Mouse (Mus musculus): ENCODE results near the gene Ccdc78.

Gene Ccdc78

DNA sequence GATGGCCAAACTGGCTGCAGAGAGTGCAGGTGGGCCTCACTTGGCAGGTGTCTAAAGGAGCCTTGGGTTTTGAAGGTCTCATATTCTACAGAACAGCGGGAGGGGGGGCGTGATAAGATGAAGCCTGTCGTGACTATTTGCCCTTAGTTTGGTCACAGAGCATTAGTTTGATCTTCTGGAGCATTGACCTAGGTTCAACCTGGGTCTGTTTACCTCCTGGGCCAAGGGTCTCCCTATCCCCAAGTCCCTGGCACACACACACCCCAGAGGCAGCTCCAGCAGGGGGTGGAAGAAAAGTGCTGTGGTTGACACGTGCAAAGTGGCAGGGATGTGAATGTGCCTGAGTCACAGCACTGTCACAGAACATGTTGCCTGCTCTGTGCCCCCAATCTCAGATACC lies 24.5 kb downstream of the Ccdc78 start:
- peak in 1 of 2 experiments; percentile 44 for DNase-seq (ENCODE audit: low spot score in 2 of 2)

DNA sequence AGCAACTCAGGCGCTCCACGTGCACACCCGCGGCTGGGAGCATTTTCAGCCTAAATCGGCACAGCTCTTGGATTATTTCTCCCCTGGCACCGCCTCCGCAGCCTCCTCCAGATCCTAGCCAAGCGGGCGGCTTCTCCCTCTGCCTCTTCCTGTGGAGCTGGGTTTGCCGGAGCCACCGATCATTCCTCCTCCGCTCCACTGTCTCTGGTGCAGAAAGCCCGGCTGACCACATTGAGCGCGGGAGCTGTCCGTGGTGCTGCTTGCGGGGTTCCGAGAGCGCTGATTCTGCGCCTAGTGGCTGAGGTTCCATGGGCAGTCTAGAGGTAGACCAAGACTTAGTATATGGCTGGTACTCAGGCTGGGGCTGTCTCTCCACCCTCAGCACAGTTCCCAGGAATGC lies 27.1 kb downstream of the Ccdc78 start:
- peak; percentile 87 to 90 for DNase-seq (ENCODE audit: low spot score in 2 of 2)

DNA sequence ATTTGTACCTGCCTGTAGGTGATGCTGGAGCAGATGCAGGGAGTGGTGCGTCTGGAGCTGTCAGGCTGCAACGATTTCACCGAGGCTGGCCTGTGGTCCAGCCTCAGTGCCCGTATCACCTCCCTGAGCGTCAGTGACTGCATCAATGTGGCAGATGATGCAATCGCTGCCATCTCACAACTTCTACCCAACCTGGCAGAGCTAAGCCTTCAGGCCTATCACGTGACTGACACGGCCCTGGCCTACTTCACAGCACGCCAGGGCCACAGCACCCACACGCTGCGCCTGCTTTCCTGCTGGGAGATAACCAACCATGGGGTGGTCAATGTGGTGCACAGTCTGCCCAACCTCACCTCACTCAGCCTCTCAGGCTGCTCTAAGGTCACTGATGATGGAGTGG lies 31.3 kb downstream of the Ccdc78 start:
- DNase-seq (ENCODE audit: low spot score in 2 of 2) = no peak

DNA sequence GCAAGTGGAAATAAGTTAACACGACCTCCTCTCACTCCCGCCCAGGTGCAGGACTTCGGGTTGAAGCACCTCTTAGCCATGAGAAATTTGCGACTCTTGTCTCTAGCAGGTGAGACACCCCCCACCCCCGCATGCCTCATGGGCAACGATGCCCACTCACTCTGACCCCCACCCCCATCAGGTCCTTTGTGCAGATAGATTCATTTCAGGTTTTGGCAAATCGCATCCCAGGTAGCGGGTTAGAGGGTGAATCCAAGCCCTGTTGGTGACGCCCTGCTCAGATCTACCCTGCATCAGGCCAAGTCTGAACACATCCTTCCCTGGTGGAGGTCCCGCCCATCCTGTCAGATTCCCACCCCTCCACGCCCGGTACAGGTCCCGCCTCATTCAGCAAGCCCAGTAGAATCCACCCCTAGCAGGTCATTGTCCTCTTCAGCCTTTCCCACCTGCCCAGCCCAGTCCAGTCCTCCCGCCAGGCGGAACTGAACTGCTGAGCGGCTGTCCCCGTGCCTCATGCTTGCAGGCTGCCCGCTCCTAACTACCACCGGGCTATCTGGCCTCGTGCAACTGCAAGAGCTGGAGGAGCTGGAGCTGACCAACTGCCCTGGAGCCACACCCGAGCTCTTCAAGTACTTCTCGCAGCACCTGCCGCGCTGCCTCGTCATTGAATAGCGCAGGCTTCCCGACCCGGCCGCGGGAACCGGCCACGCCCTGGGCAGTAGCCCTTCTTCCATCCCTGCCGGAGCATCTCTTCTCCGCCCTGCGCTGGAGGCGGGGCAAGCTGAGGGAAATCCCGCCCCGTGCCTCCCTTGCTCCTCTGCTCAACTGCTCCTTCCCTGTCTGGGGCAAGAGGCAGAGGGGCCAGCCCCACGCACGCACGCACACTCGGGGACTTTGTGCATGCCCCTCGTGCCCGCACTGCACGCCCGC lies 32.7 kb downstream of the Ccdc78 start:
- DNase-seq (ENCODE audit: low spot score in 2 of 2) = no peak

DNA sequence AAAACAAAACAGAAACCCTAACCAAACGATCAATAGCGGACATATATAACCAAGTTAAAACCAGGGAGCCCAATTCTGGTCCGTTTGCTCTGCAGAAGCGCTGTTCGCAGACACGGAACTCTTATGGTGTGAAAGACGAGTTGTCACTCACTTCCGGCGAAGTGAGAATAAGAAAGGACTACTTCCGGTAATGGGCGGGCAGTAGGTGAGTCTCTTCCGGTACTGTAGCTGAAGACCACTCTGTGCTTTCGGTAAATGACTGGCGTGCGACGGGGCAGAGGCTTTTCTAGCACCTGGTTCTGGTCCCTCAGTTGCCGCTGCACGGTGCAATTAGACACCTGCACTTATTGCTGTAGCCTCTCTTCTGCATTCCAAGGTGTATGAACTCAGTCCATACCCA lies 37.1 kb downstream of the Ccdc78 start, which contains the start of gene Wdr24:
Gene Wdr24, plus strand, starts transcription at position 176 of the 400 bp plus-strand sequence.
- peak; percentile 89 to 90 for DNase-seq (ENCODE audit: low spot score in 2 of 2)

DNA sequence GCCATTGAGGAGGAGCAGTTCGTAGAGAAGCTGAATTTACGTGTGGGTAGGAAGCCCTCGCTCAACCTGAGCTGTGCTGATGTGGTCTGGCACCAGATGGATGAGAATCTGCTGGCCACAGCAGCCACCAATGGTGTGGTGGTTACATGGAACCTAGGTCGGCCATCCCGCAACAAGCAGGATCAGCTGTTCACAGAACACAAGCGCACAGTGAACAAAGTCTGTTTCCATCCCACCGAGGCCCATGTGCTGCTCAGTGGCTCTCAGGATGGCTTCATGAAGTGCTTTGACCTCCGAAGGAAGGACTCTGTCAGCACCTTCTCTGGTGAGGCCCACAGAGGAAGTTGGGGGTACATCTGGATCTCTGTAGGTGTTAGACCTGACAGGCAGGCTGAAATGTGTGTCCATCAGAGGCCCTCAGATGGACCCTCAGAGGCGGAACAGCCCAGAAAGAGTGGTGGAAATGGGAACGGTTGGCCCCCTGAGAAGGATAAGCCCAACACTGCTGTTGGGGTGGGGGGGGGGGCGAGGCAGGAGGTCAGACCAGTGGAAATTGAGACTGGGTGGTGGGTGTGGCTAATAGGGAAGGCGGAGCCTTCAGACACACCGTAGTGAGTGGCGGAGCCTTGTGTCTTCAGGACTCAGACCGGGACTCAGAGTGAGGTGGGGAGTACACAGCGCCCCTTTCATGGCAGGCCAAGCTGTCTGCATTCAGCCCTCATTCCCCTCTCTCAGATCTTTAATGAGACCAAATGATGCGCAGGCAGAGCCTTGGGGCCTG lies 38.2 kb downstream of the Ccdc78 start:
- no peak for DNase-seq (ENCODE audit: low spot score in 2 of 2)

DNA sequence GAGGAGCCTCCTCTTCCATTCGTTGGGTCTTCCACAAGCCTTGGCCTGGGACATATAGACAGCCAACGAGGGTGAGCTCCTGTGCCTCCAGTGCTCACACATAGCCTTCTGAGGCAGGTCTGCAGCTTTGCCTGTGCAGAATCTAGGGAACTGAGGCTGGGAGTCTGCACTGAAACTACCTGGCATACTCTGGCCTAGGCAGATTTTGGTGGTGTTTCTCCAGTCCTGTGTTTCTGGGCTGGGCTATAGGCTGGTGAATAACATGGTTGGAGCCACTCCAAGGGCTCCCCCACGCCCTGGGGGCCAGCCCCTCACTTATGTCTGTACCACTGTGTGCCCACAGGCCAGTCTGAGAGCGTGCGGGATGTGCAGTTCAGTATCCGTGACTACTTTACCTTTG lies 38.9 kb downstream of the Ccdc78 start:
- no peak for DNase-seq (ENCODE audit: low spot score in 2 of 2)

DNA sequence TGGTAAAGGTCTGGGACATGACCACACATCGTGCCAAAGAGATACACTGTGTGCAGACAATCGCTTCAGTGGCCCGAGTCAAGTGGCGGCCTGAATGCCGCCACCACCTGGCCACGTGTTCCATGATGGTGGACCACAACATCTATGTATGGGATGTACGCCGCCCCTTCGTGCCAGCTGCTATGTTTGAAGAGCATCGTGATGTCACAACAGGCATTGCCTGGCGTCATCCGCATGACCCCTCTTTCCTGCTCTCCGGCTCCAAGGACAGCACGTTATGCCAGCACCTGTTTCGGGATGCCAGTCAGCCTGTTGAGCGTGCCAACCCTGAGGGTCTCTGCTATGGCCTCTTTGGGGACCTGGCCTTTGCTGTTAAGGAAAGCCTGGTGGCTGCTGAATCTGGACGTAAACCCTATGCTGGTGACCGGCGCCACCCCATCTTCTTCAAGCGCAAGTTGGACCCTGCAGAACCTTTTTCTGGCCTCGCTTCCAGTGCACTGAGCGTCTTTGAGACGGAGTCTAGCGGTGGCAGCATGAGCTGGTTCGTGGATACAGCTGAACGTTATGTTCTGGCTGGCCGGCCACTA lies 39.7 kb downstream of the Ccdc78 start:
- peak in 1 of 2 experiments; percentile 27 for DNase-seq (ENCODE audit: low spot score in 2 of 2)

DNA sequence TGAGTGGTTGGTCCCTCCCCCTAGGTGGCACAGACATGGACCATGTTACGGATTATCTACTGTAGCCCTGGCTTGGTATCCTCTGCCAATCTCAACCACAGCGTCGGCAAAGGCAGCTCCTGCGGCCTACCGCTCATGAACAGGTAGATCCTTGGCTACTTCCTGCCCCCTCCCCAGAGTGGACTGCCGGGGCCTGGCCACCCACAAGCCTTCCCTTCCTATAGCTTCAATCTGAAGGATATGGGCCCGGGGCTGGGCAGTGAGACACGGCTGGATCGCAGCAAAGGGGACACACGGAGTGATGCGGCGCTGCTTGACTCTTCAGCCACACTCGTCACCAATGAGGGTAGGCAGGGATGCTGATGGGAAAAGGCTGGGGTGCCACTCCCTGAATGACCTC lies 40.6 kb downstream of the Ccdc78 start:
- peak in 1 of 2 experiments; percentile 23 for DNase-seq (ENCODE audit: low spot score in 2 of 2)

DNA sequence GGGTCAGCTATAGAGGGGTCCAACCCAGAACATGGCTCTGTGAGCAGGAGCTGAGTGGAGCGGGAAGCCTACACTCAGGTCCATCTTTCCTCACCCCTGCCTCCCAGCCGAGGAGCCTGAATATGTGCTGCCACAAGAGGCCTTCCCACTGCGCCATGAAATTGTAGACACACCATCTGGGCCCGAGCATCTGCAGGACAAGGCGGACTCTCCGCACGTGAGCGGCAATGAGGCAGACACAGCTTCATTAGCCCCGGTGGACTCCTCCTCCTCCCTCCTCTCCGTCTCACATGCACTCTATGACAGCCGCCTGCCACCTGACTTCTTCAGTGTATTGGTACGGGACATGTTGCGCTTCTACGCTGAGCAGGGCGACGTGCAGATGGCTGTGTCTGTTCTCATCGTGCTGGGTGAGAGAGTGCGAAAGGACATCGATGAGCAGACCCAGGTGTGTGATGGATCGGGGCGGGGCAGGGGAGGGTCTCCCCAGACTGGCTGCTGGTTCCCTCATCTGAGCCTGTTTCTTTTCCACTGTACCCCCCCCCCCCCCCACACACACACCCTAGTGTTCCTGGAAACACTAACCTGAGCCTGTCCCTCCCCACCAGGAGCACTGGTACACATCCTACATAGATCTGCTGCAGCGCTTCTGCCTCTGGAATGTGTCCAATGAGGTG lies 41.3 kb downstream of the Ccdc78 start:
- DNase-seq (ENCODE audit: low spot score in 2 of 2) = no peak

DNA sequence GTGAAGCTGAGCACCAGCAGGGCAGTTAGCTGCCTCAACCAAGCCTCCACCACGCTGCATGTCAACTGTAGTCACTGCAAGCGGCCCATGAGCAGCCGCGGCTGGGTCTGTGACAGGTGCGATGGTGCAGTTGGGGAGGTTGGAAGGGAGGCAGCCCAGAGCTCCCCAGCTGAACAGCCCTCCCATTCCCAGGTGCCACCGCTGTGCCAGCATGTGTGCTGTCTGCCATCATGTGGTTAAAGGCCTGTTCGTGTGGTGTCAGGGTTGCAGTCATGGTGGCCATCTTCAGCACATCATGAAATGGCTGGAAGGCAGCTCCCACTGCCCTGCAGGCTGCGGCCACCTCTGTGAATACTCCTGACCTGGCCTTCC lies 41.8 kb downstream of the Ccdc78 start:
- DNase-seq (ENCODE audit: low spot score in 2 of 2) = peak in 1 of 2 experiments; percentile 40

DNA sequence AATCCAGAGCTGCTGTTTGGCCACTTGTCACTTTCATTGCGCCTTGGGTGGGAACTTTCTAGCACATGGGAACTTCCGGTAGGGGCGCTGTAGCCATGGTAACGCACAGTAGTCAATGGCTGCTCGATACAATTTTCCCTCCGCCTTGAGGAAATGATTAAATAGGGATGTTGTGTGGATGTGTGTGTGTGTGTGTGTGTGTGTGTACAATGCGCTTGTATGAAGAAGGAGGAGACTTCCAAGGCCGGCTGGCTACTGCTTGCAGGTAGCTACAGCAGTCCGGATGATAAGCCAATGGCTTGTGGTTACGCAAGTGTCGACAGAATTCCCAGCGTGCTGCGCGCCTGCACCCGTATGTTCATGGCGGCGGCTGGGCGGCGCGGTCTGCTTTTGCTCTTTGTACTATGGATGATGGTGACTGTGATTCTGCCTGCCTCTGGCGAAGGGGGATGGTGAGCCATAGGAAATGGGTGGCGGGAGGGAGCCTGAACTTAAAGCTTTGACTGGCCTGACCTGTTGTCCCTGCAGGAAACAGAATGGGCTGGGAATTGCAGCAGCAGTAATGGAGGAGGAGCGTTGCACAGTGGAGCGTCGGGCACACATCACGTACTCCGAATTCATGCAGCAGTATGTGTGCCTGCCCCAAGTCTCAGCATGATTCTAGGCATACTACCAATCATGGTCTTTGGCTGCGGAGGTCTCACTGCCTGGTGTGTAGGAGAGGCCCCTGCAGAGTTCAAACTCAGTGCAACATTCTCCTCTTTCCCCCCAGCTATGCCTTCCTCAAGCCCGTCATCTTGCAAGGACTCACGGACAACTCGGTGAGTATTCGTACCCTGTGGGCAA lies 42.6 kb downstream of the Ccdc78 start, which contains the start of gene Jmjd8:
Gene Jmjd8, plus strand, starts transcription at position 156 of the 846 bp plus-strand sequence.
- DNase-seq (ENCODE audit: low spot score in 2 of 2) = peak; percentile 90 to 93

DNA sequence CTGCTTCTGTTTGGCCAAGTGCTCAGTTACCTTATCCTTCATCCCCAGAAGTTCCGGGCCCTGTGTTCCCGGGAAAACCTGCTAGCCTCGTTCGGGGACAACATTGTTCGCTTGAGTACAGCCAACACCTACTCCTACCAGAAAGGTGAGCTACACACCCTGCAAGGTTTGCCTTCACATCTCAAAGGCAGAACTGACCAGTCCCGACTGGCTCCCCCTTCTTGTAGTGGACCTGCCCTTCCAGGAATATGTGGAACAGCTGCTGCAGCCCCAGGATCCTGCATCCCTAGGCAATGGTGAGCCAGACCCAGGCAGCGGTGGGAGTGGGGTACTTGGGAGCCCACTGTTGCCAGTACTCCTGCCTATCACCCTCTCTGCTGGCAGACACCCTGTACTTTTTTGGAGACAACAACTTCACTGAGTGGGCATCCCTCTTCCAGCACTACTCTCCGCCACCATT lies 43.2 kb downstream of the Ccdc78 start:
- DNase-seq (ENCODE audit: low spot score in 2 of 2) = peak in 1 of 2 experiments; percentile 32

DNA sequence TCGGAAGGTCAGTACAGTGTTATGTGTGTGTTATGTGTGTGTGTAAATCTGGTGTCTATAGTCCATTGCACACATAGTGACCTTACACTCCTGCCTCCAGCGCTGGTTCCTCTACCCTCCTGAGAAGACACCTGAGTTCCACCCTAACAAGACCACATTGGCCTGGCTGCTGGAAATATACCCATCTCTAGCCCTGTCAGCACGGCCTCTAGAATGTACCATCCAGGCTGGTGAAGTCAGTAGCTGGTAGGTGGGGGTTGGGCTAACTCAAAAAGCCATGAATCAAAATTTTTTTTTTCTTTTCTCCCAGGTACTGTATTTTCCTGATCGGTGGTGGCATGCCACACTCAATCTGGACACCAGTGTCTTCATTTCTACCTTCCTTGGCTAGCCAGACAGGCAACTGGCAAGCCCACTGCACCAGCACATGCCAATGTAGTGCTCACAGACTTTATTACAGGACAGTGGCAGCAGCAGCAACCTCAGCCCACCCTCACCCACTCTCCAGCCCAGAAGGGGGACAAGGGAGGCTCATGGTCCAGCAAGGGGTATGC lies 43.9 kb downstream of the Ccdc78 start:
- DNase-seq (ENCODE audit: low spot score in 2 of 2) = no peak

DNA sequence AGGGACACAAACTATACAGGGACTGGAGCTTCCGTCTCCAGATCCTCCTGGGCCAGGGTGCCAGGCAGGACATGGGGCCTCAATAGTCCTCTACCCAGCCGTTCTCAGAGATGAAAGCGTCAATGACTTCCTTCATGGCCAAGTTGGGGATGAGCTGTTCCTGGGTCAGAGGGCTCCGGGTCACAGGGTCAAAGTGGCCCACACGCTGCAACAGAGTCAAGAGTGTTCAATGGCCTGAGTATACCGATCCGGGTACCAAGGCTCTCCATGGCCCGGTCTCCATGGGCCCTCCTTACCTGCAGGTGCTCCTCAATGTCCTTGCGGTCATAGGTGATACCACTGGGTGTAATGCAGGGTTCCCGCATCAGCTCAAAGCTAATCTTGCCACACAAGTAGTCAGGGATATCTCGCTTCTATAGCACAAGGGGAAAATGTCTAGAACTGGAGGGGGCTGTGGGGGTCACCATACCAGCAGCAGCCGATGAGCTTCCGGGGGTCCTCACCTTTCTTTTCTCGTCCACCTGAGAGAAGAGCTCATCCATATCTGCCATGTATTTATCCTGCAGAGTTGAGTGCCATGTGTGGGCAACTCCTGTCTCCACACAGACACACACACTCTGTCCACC lies 44.5 kb downstream of the Ccdc78 start:
- DNase-seq (ENCODE audit: low spot score in 2 of 2) = peak in 1 of 2 experiments; percentile 61

DNA sequence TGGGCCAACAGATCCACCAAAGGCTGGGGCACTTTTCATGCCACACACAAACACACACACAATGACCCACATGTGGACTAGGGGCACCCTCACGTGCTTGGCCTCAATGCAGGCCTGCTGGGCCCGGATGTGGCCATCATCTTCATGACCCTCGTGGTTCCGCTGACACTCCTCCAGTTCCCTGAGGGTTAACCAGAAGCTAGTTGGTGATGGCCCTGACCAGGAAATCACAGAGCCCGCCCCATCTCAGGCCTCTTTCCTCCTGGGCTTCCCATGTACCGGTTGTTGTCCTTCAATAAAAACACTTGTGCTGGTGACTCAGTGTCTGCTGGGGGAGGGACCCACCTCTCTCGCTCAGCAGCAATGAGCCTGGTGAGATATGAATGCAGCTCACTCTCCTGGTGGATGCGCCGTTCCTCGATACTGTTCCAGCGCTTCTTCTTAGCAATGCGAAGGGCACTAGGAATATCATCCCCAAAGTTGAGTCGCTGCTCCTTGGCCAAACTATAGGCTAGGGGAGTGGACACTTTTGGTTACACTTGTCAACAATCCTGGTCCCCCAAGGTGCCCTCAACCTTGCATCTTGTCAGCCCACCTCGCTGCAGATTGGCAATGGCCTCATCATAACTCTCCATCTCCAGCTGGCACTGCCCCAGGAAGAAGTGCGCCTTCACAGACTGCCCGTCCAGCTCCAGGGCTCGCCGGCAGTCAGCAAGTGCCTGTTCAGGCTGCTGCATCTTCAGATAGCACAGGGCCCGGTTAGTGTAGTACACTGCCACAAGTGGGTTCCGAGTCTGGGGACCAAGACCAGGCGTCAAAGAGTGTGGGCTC lies 45.3 kb downstream of the Ccdc78 start:
- DNase-seq (ENCODE audit: low spot score in 2 of 2) = peak in 1 of 2 experiments; percentile 72

DNA sequence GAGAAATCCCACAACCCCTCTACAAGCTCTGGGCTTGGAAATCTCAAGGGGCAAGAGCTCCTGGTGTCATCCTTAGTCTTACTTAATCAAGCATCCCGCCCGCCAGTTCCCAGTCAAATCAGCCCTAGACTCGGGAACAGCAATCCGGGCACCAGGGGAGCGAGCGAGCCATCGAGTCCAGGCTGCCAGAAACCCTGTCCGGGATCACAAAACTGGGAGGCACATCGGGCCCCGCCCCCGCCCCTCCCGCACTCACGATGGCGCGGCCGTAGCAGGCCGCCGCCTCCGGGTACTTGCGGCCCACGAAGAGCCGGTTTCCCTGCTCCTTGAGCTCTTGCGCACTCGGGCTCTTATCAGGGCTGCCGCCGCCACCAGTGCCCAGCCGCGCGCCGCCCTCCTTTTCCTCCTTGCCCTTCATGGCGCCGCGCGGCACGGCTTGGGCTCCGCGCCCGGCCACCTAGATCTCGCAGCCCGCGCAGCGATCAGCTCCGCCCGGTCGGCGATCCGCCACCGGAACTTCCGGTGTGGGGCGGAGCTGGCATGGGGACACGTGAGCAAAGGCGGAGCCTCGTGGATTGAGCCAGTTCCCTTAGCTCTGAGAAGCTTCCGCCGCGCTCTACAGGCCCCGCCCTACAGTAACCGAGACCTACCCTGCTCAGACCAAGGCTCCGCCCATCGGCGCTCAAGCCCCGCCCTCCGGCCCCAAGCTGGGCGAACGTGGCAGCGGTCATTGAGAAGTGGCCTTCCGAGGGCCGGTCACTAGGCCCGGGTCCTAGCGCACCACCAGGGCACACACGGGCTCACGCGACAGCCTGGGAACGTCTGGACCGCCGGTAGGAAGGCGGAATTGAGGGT lies 46.3 kb downstream of the Ccdc78 start:
- peak; percentile 99 for DNase-seq (ENCODE audit: low spot score in 2 of 2)

DNA sequence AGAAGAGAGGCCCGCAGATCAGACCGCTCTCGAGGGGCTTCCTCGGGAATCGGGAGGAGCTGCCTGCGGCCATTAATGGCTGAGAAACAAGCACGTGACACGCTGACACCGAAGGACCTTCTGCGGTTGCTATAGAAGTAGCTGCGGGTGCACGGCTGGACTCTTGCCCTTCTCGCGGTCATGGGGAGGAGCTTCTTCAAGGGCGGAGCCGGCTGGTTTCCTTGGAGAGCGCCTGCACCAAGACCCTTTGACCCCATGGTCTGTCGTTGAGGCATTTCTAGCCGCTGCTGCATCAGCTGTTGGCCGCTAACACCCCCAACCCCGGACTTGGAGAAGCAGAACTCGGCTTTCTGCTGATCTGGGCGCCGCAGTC lies 46.9 kb downstream of the Ccdc78 start, which contains the start of gene Stub1:
Gene Stub1, minus strand, starts transcription at position 114 of the 373 bp plus-strand sequence.
- peak; percentile 90 to 94 for DNase-seq (ENCODE audit: low spot score in 2 of 2)

Measured in right cerebral cortex, postnatal 10 days (tissue).